Mouse (Mus musculus): ENCODE measurements around the gene Vmn2r22. TPM values are rescaled to one million over a fixed set of nuclear protein-coding genes. Genes with fewer than 3 reads are reported as not detected.
"Not testable (repeated sequence)": the region's sequence is repeated elsewhere in the genome, so short reads cannot be mapped to it uniquely, and the experiment has no call there.

Vmn2r22 gene
- polyA plus RNA-seq, 1 experiment from 2014 or later, result not detected

DNA sequence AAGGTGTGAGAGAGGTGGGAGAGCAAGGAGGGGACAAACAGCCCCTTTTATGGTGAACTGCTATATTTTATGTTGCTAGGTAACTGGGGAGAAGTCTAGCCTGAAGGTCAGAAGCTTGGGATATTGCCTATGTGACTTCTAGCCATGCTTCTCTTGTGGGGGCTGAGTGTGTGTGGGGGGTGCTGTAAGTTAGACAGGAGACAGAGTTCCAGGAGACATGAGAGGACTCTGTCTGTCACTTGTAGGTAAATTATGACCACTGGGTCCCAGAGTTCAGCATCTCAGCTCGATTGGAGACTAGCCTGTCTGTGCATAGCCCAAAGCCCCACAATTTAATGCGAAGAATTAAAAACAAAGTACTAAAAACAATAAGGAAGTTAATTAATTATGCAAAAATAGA lies 75.8 kb downstream of the Vmn2r22 start:
- not testable (repeated sequence) for H3K4me2 ChIP-seq (ENCODE audit: low read length); H3K9me3 ChIP-seq (replicated peaks; ENCODE audit: control insufficient read depth, low read length, poor library complexity, severe bottlenecking); ATAC-seq; H3K4me3 ChIP-seq (ENCODE audit: low read depth, low read length); H3K36me3 ChIP-seq (ENCODE audit: control insufficient read depth, insufficient read depth, low read length); H3K9ac ChIP-seq (ENCODE audit: low read depth, low read length); H3K27me3 ChIP-seq (ENCODE audit: control insufficient read depth, insufficient read depth, low read depth, low read length); H3K27ac ChIP-seq (ENCODE audit: low read length); H3K4me1 ChIP-seq (ENCODE audit: control insufficient read depth, insufficient read depth, low read length)
- no CpG with 5 or more reads among the region's 2 CpGs for WGBS

Other genes with a start within 250 kb of the Vmn2r22 start
- not detected in 2 replicates for gene Vmn2r20, start 232.6 kb downstream of the Vmn2r22 start, polyA plus RNA-seq (2015; fragmentation: Nextera tagmentation; extraction: Ambion mirVana)
- gene Vmn2r21, start 117.3 kb downstream of the Vmn2r22 start, polyA plus RNA-seq (2015; fragmentation: Nextera tagmentation; extraction: Ambion mirVana), result not detected in 2 replicates
- not detected in 2 replicates for gene Vmn2r23, start 51.9 kb upstream of the Vmn2r22 start, polyA plus RNA-seq (2015; fragmentation: Nextera tagmentation; extraction: Ambion mirVana)
- not detected in 2 replicates for gene Vmn2r24, start 128.2 kb upstream of the Vmn2r22 start, polyA plus RNA-seq (2015; fragmentation: Nextera tagmentation; extraction: Ambion mirVana)
- gene Vmn2r25, start 202.7 kb upstream of the Vmn2r22 start, polyA plus RNA-seq (2015; fragmentation: Nextera tagmentation; extraction: Ambion mirVana), result not detected in 2 replicates